Mouse (Mus musculus) urinary bladder, adult 2 months (tissue): ENCODE results near the gene Lgr6. TPM values are rescaled to one million over a fixed set of nuclear protein-coding genes. Genes with fewer than 3 reads are reported as not detected.

Experiments
- DNase-seq: peaks from one replicate; pipeline ENCODE4 v3.0.0; 2022; ENCODE audit warnings: low spot score
- polyA plus RNA-seq: library from polyadenylated mRNA; depleted of rRNA; stranded (reverse); fragments of >200 nt; gene quantifications from 2 replicates; pipeline ENCODE4 v1.2.3, GENCODE M21; 2012

Gene Lgr6
- polyA plus RNA-seq, 1 experiment = 0.34 TPM

GRCm38 (mm10) chr1:135016907-135017655, 88.0 kb downstream of the Lgr6 start:
- no peak for DNase-seq

GRCm38 (mm10) chr1:135014921-135015445, 90.1 kb downstream of the Lgr6 start:
- no peak for DNase-seq

GRCm38 (mm10) chr1:135012472-135012871, 92.6 kb downstream of the Lgr6 start:
- DNase-seq = no peak

- no peak for DNase-seq
Measured at GRCm38 (mm10) chr1:135011912-135012311, 93.2 kb downstream of the Lgr6 start.

GRCm38 (mm10) chr1:135009833-135010232, 95.2 kb downstream of the Lgr6 start:
- DNase-seq = no peak

GRCm38 (mm10) chr1:135005696-135006095, 99.4 kb downstream of the Lgr6 start:
- DNase-seq = no peak

- DNase-seq = no peak
Measured at GRCm38 (mm10) chr1:135003346-135003745, 101.7 kb downstream of the Lgr6 start.

- no peak for DNase-seq
Measured at GRCm38 (mm10) chr1:135000527-135000926, 104.5 kb downstream of the Lgr6 start.

GRCm38 (mm10) chr1:134998231-134998630, 106.8 kb downstream of the Lgr6 start:
- no peak for DNase-seq

- no peak for DNase-seq
Measured at GRCm38 (mm10) chr1:134997568-134997967, 107.5 kb downstream of the Lgr6 start.

- DNase-seq = no peak
Measured at GRCm38 (mm10) chr1:134996471-134996870, 108.6 kb downstream of the Lgr6 start.

- DNase-seq = no peak
Measured at GRCm38 (mm10) chr1:134995954-134996353, 109.1 kb downstream of the Lgr6 start.

- DNase-seq = no peak
Measured at GRCm38 (mm10) chr1:134995437-134995836, 109.6 kb downstream of the Lgr6 start.

- no peak for DNase-seq
Measured at GRCm38 (mm10) chr1:134994739-134995138, 110.3 kb downstream of the Lgr6 start.

GRCm38 (mm10) chr1:134992046-134992645, 112.9 kb downstream of the Lgr6 start:
- no peak for DNase-seq

- DNase-seq = no peak
Measured at GRCm38 (mm10) chr1:134989372-134989771, 115.7 kb downstream of the Lgr6 start.

GRCm38 (mm10) chr1:134987962-134988341, 117.1 kb downstream of the Lgr6 start:
- DNase-seq = no peak

GRCm38 (mm10) chr1:134987173-134987961, 117.7 kb downstream of the Lgr6 start:
- DNase-seq = peak; percentile 31

GRCm38 (mm10) chr1:134972920-134973319, 132.2 kb downstream of the Lgr6 start:
- DNase-seq = no peak

GRCm38 (mm10) chr1:134965430-134965829, 139.6 kb downstream of the Lgr6 start:
- DNase-seq = no peak

GRCm38 (mm10) chr1:134962821-134963220, 142.3 kb downstream of the Lgr6 start:
- DNase-seq = no peak

- peak; percentile 81 for DNase-seq
Measured at GRCm38 (mm10) chr1:134962053-134962803, 142.8 kb downstream of the Lgr6 start, which contains the start of gene Ube2t. Ube2t (plus strand) TSS chr1:134962565.
